Mouse (Mus musculus): ENCODE results near the gene 1700013G24Rik. TPM values are rescaled to one million over a fixed set of nuclear protein-coding genes. Genes with fewer than 3 reads are reported as not detected.

1700013G24Rik gene
- not detected in 2 replicates for polyA plus RNA-seq (2012; rRNA removed)

DNA sequence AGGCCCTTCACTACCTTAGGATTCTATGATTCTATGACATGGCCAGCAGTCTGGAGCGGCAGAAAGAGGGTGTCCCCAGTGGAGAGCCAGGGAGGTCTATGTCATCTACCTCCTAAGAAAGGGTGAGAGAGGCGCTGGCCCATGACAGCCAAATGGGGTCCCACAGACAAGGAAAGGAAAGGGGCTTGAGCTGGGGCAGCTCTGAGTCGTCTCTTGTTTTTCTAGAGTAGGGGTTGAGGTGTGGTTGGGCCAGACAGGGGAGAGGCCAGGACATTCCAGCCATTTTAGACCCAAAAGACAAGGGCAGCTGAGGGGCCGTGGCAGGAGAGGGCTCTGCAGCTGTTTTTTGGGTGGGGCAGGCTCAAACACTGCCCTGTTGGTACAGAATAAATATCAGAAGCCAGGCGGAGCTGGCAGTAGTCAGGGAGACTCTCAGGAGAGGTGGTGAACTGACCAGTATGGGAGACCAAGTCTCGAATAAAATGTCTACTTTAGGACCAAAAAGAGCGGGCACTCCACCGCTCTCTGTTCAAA lies at the start of gene 1700013G24Rik:
Gene 1700013G24Rik, plus strand, starts transcription at position 51 of the 534 bp plus-strand sequence.

DNA sequence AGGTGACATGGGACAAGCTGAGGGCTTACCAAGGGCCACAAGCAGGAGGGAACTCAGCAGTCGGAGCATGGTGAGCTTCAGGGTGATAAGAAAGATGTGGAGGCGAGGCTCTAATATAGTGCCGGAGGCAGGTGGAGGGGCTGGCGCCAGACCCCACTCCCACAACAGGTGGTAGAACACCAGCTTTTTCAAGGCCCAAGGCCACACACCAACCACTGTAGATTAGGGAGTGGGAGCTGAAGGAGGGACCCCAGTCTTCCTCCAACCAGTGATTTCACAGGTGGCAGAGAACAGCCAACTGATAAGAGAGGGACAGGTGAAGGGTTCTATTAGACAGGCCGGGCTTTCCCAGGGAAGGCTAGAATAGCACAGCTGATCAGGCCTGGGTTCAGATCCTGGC lies 43.4 kb upstream of the 1700013G24Rik start, which contains the start of gene Cela3a:
Gene Cela3a, minus strand, starts transcription at position 101 of the 400 bp plus-strand sequence.

DNA sequence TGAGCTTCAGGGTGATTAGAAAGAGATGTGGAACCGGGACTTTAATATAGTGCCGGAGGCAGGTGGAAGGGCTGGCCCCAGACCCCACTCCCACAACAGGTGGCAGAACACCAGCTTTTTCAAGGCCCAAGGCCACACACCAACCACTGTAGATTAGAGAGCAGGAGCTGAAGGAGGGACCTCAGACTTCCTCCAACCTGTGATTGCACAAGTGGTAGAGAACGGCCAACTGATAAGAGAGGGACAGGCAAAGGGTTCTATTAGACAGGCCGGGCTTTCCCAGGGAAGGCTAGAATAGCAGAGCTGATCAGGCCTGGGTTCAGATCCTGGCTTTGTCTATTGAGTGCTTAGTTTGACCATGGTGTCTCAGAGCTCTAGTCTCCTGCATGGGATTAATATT lies 22.6 kb upstream of the 1700013G24Rik start, which contains the start of gene Cela3b:
Gene Cela3b, minus strand, starts transcription at position 39 of the 400 bp plus-strand sequence.

GRCm38 (mm10) chr4:137468260-137469080 lies 15.4 kb downstream of the 1700013G24Rik start, which contains the start of gene Hspg2:
Gene Hspg2 (plus strand): TSS chr4:137468769.

Other genes starting within 250 kb of the 1700013G24Rik start
- gene Wnt4, start 175.8 kb upstream of the 1700013G24Rik start, polyA plus RNA-seq (2012; rRNA removed) = 9.6 and 13.1 TPM in 2 replicates
- 8.3 and 11.2 TPM in 2 replicates for gene Cdc42, start 95.6 kb upstream of the 1700013G24Rik start, polyA plus RNA-seq (2012; rRNA removed)
- not detected in 2 replicates for gene Cela3a, start 43.5 kb upstream of the 1700013G24Rik start, polyA plus RNA-seq (2012; rRNA removed)
- gene Cela3b, start 22.7 kb upstream of the 1700013G24Rik start, polyA plus RNA-seq (2012; rRNA removed) = 0.79 and 0.88 TPM in 2 replicates
- 60.9 and 62.5 TPM in 2 replicates for gene Hspg2, start 15.5 kb downstream of the 1700013G24Rik start, polyA plus RNA-seq (2012; rRNA removed)
- not detected in 2 replicates for gene Ldlrad2, start 121.3 kb downstream of the 1700013G24Rik start, polyA plus RNA-seq (2012; rRNA removed)
- 15.7 and 21.1 TPM in 2 replicates for gene Usp48, start 140.5 kb downstream of the 1700013G24Rik start, polyA plus RNA-seq (2012; rRNA removed)
- gene Rap1gap, start 211.4 kb downstream of the 1700013G24Rik start, polyA plus RNA-seq (2012; rRNA removed) = 190 and 238 TPM in 2 replicates

All from stomach, adult 2 months (tissue).